Comparison of ENCODE assay signal across 8 mouse cellular contexts in the genomic region with DNA sequence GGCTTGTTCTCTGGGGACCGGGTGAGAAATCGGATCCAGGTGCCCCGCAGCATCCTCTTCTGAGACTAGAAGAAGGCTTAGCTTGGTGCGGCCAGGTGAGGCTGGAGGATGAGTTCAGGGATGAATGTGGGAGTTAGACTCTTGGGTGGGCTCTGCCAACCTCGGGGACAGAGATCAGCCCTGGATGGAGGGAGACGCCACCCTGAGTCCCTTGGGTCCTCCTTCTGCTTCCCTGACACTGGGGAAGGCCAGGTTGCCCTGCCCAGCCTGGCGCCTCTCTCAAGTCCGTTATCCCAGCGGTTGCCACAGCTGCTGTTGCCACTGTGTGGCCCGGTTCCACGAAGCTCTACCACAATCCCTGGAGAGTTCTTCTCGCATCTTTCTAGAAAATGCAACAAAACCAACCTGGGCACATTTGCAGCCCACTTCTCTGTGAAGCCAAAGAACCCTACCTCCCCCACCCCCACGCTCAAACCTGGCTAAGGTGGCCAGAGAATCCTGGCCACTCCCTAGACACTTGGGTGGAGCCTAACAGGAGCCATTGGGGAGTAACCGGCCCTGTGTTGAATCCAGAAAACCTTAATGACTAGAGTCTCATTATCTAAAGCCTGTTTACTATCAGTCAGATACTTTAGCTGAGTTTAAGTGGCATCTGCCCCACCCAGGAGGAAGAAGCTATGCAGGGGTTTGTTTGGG. TPM values are rescaled to one million over a fixed set of nuclear protein-coding genes. Genes with fewer than 3 reads are reported as not detected.
A peak's percentile ranks its signal among the peaks of the same experiment; 100 is the strongest.
DNase-seq lines count a peak whose midpoint lies in the region; ATAC-seq lines count a peak whose summit lies in the region.

No protein-coding gene starts in this region.

- ATAC-seq in cerebellum, adult (ENCODE audit: insufficient number of reproducible peaks, low FRiP score, low TSS enrichment) = peak; percentile 26
- peak; percentile 69 for ATAC-seq in neural tube, embryonic 11.5 days (ENCODE audit: insufficient read depth, low FRiP score, low TSS enrichment)
- ATAC-seq in liver, embryonic 12.5 days = no peak

- 7% methylated on average over 14 of the region's 14 CpGs for WGBS in neural tube, embryonic 11.5 days
- WGBS in liver, embryonic 12.5 days (ENCODE audit: insufficient replicate concordance) = 15% methylated on average over 14 of the region's 14 CpGs

- no peaks in the 10 kb centered on the region for H3K9me3 ChIP-seq in neural tube, embryonic 11.5 days (ENCODE audit: control insufficient read depth, low read length)
- H3K9me3 ChIP-seq in liver, embryonic 12.5 days (replicated peaks) = no peaks in the 10 kb centered on the region

- no peak for DNase-seq in cerebellum, adult 11 months
- peak; percentile 14 for DNase-seq in neural tube, embryonic 11.5 days (ENCODE audit: low spot score)
- no peak for DNase-seq in neural tube, embryonic 10.5 days (ENCODE audit: extremely low spot score, low spot score)
- no peak for DNase-seq in urinary bladder, postnatal 36 days (ENCODE audit: low spot score in 2 of 2)
- no peak for DNase-seq in urinary bladder, postnatal 14 days (ENCODE audit: low spot score)
- DNase-seq in ovary, postnatal 10 days (ENCODE audit: low spot score) = no peak

- no peak overlapping the region for H3K27ac ChIP-seq in neural tube, embryonic 11.5 days (ENCODE audit: low read depth, low read length)
- no peak overlapping the region for H3K27ac ChIP-seq in liver, embryonic 12.5 days

- H3K4me2 ChIP-seq in neural tube, embryonic 11.5 days (ENCODE audit: low read depth) = peak overlapping the region; percentile 54
- peak overlapping the region; percentile 74 for H3K4me2 ChIP-seq in liver, embryonic 12.5 days

- no peaks in the 10 kb centered on the region for H3K36me3 ChIP-seq in neural tube, embryonic 11.5 days (ENCODE audit: control insufficient read depth, insufficient read depth, low read length)
- H3K36me3 ChIP-seq in liver, embryonic 12.5 days = no peaks in the 10 kb centered on the region

- peak overlapping the region; percentile 44 for H3K4me3 ChIP-seq in neural tube, embryonic 11.5 days (ENCODE audit: low read depth, low read length)
- H3K4me3 ChIP-seq in liver, embryonic 12.5 days = peak overlapping the region; percentile 51

- peaks cover 3% of the 10 kb centered on the region; the same call in 1 of the 2 replicates for H3K27me3 ChIP-seq in neural tube, embryonic 11.5 days (ENCODE audit: control insufficient read depth, insufficient read depth, low read length)
- peaks cover 55% of the 10 kb centered on the region for H3K27me3 ChIP-seq in liver, embryonic 12.5 days (replicated peaks)

- H3K9ac ChIP-seq in neural tube, embryonic 11.5 days (ENCODE audit: low read length) = peak overlapping the region; percentile 53
- peak overlapping the region; percentile 57; the same call in 1 of the 2 replicates for H3K9ac ChIP-seq in liver, embryonic 12.5 days

- H3K4me1 ChIP-seq in neural tube, embryonic 11.5 days (ENCODE audit: control insufficient read depth, insufficient read depth, low read length) = no peaks in the 10 kb centered on the region
- H3K4me1 ChIP-seq in liver, embryonic 12.5 days = peaks cover 12% of the 10 kb centered on the region

RNA-seq across cellular contexts. Expression of a gene that starts 0.5 kb away (rescaled TPM):
- polyA plus RNA-seq in neural tube, embryonic 11.5 days (2014; fragmentation: Nextera tagmentation; extraction: Ambion mirVana) = 5.3 and 5.8 TPM in 2 replicates
- polyA plus RNA-seq in liver, embryonic 12.5 days (2016; fragmentation: Nextera tagmentation; extraction: Ambion mirVana) = 0.36 and 0.51 TPM in 2 replicates

RNA-seq across cellular contexts. Expression of a gene that starts 41.9 kb away (rescaled TPM):
- not detected in 2 replicates for polyA plus RNA-seq in neural tube, embryonic 11.5 days (2014; fragmentation: Nextera tagmentation; extraction: Ambion mirVana)
- not detected in 2 replicates for polyA plus RNA-seq in liver, embryonic 12.5 days (2016; fragmentation: Nextera tagmentation; extraction: Ambion mirVana)

RNA-seq across cellular contexts. Expression of a gene that starts 57.9 kb away (rescaled TPM):
- 23.5 and 23.9 TPM in 2 replicates for polyA plus RNA-seq in neural tube, embryonic 11.5 days (2014; fragmentation: Nextera tagmentation; extraction: Ambion mirVana)
- 9.7 and 9.9 TPM in 2 replicates for polyA plus RNA-seq in liver, embryonic 12.5 days (2016; fragmentation: Nextera tagmentation; extraction: Ambion mirVana)
